Mouse (Mus musculus): ENCODE measurements around the gene Sst. TPM values are rescaled to one million over a fixed set of nuclear protein-coding genes. Genes with fewer than 3 reads are reported as not detected.

Gene Sst
- polyA plus RNA-seq, 1 experiment: not detected

- TF ChIP-seq GATA1 (IDR thresholded peaks at IDR 0.05; ENCODE audit: low read length): no peak
Measured at GRCm38 (mm10) chr16:23895135-23895534, 4.4 kb upstream of the Sst start.

- no peak for TF ChIP-seq GATA1 (IDR thresholded peaks at IDR 0.05; ENCODE audit: low read length)
Measured at GRCm38 (mm10) chr16:23890151-23890550, 607 bp downstream of the Sst start.

GRCm38 (mm10) chr16:23887910-23888579, 2.7 kb downstream of the Sst start:
- TF ChIP-seq GATA1 (IDR thresholded peaks at IDR 0.05; ENCODE audit: low read length): no peak

- TF ChIP-seq GATA1 (IDR thresholded peaks at IDR 0.05; ENCODE audit: low read length): no peak
Measured at GRCm38 (mm10) chr16:23885098-23885497, 5.7 kb downstream of the Sst start.

- no peak for TF ChIP-seq GATA1 (IDR thresholded peaks at IDR 0.05; ENCODE audit: low read length)
Measured at GRCm38 (mm10) chr16:23855242-23855641, 35.5 kb downstream of the Sst start.

GRCm38 (mm10) chr16:23849720-23850119, 41.0 kb downstream of the Sst start:
- TF ChIP-seq GATA1 (IDR thresholded peaks at IDR 0.05; ENCODE audit: low read length): no peak

- TF ChIP-seq GATA1 (IDR thresholded peaks at IDR 0.05; ENCODE audit: low read length): no peak
Measured at GRCm38 (mm10) chr16:23849176-23849575, 41.6 kb downstream of the Sst start.

GRCm38 (mm10) chr16:23844622-23845021, 46.1 kb downstream of the Sst start:
- TF ChIP-seq GATA1 (IDR thresholded peaks at IDR 0.05; ENCODE audit: low read length): no peak

- TF ChIP-seq GATA1 (IDR thresholded peaks at IDR 0.05; ENCODE audit: low read length): no peak
Measured at GRCm38 (mm10) chr16:23842609-23843008, 48.1 kb downstream of the Sst start.

Other genes with a start within 250 kb of the Sst start
- gene Rtp2, start 41.4 kb upstream of the Sst start, polyA plus RNA-seq (2012): not detected in 2 replicates
- gene Gm37419, start 97.5 kb upstream of the Sst start, polyA plus RNA-seq (2012): not detected in 2 replicates
- gene Bcl6, start 97.9 kb upstream of the Sst start, polyA plus RNA-seq (2012): not detected in 2 replicates